Mouse (Mus musculus) c-Kit-positive CD71-negative TER-119-negative erythroid progenitor cells, embryonic 14.5 days (primary cell): ENCODE results near the gene Ddx39b.

ENCODE experiments used
- DNase-seq: peaks from one replicate; pipeline ENCODE4 v3.0.0-alpha.2; 2013; ENCODE audit warnings: low read depth

Ddx39b gene

GRCm38 (mm10) chr17:35241305-35242014 lies at the start of gene Ddx39b:
Gene Ddx39b, plus strand, starts transcription at chr17:35241746.
- peak; percentile 88 for DNase-seq

GRCm38 (mm10) chr17:35192924-35193323 lies 48.6 kb upstream of the Ddx39b start:
- no peak for DNase-seq

- no peak for DNase-seq
Observed at GRCm38 (mm10) chr17:35193881-35194843, 47.4 kb upstream of the Ddx39b start, which contains the start of gene Ltb. Gene Ltb, plus strand, starts transcription at chr17:35194439.

GRCm38 (mm10) chr17:35194844-35195630 lies 46.5 kb upstream of the Ddx39b start:
- DNase-seq = no peak

GRCm38 (mm10) chr17:35195631-35196320 lies 45.8 kb upstream of the Ddx39b start:
- DNase-seq = no peak

GRCm38 (mm10) chr17:35196321-35196641 lies 45.3 kb upstream of the Ddx39b start:
- DNase-seq = no peak

- DNase-seq = no peak
Observed at GRCm38 (mm10) chr17:35197126-35197525, 44.4 kb upstream of the Ddx39b start.

GRCm38 (mm10) chr17:35198029-35198428 lies 43.5 kb upstream of the Ddx39b start:
- no peak for DNase-seq

GRCm38 (mm10) chr17:35198946-35199345 lies 42.6 kb upstream of the Ddx39b start:
- DNase-seq = no peak

- DNase-seq = no peak
Observed at GRCm38 (mm10) chr17:35200398-35200797, 41.1 kb upstream of the Ddx39b start.

- no peak for DNase-seq
Observed at GRCm38 (mm10) chr17:35201128-35201527, 40.4 kb upstream of the Ddx39b start.

GRCm38 (mm10) chr17:35201787-35202186 lies 39.8 kb upstream of the Ddx39b start, which contains the start of gene Tnf:
Gene Tnf, minus strand, starts transcription at chr17:35202007.
- DNase-seq = no peak

- DNase-seq = no peak
Observed at GRCm38 (mm10) chr17:35202442-35202841, 39.1 kb upstream of the Ddx39b start.

GRCm38 (mm10) chr17:35204494-35205379 lies 36.8 kb upstream of the Ddx39b start, which contains the start of gene Lta:
Gene Lta, minus strand, starts transcription at chr17:35205351.
- no peak for DNase-seq

- DNase-seq = no peak
Observed at GRCm38 (mm10) chr17:35205380-35205769, 36.2 kb upstream of the Ddx39b start.

- DNase-seq = no peak
Observed at GRCm38 (mm10) chr17:35209785-35210535, 31.6 kb upstream of the Ddx39b start.

- DNase-seq = no peak
Observed at GRCm38 (mm10) chr17:35210593-35210992, 31.0 kb upstream of the Ddx39b start.

- no peak for DNase-seq
Observed at GRCm38 (mm10) chr17:35213071-35213470, 28.5 kb upstream of the Ddx39b start.

- no peak for DNase-seq
Observed at GRCm38 (mm10) chr17:35218516-35219193, 22.9 kb upstream of the Ddx39b start.
